Mouse (Mus musculus) testis, adult 2 months (tissue): Measurements from ENCODE around the gene Ntrk2. TPM values are rescaled to one million over a fixed set of nuclear protein-coding genes. Genes with fewer than 3 reads are reported as not detected.

ENCODE experiments used
- H3K27ac ChIP-seq: fragments of 200-500 bp; 2 replicates; pipeline ENCODE4 v1.5.1; 2012; ENCODE audit warnings: low read depth, low read length; ENCODE audit not compliant: control insufficient read depth, insufficient read depth
- H3K27me3 ChIP-seq: fragments of 200-500 bp; 2 replicates; pipeline ENCODE4 v1.6.1; 2012; ENCODE audit warnings: mild to moderate bottlenecking, low read length, moderate library complexity; ENCODE audit not compliant: control insufficient read depth, insufficient read depth
- H3K36me3 ChIP-seq: fragments of 200-500 bp; 2 replicates; pipeline ENCODE4 v1.6.1; 2012; ENCODE audit warnings: mild to moderate bottlenecking, low read length; ENCODE audit not compliant: control insufficient read depth, insufficient read depth
- H3K4me1 ChIP-seq: fragments of 200-500 bp; 2 replicates; pipeline ENCODE4 v1.6.1; 2012; ENCODE audit warnings: low read length; ENCODE audit not compliant: control insufficient read depth, insufficient read depth
- H3K4me3 ChIP-seq: fragments of 200-500 bp; 2 replicates; pipeline ENCODE4 v1.5.1; 2012; ENCODE audit warnings: low read depth, mild to moderate bottlenecking, low read length, moderate library complexity, mixed read lengths; ENCODE audit not compliant: control insufficient read depth
- CTCF ChIP-seq: fragments of 200-500 bp; IDR thresholded peaks from 2 replicates; pipeline ENCODE4 v1.5.1; 2012; ENCODE audit warnings: low read depth, mild to moderate bottlenecking, inconsistent platforms, low read length, moderate library complexity; ENCODE audit not compliant: control insufficient read depth, insufficient read depth, insufficient replicate concordance
- POLR2A ChIP-seq: fragments of 200-500 bp; IDR thresholded peaks from 2 replicates; pipeline ENCODE4 v1.6.1; 2012; ENCODE audit warnings: low read depth, mild to moderate bottlenecking, inconsistent platforms, low read length, moderate library complexity; ENCODE audit not compliant: control insufficient read depth
- polyA plus RNA-seq: library from polyadenylated mRNA; depleted of rRNA; stranded (reverse); fragments of >200 nt; gene quantifications from 2 replicates; pipeline ENCODE4 v1.2.3, GENCODE M21; 2012

Gene Ntrk2
- polyA plus RNA-seq, 1 experiment = 2.0 TPM

GRCm38 (mm10) chr13:58916348-58916747 is 110.0 kb downstream of the Ntrk2 start:
- TF ChIP-seq CTCF (no peak), POLR2A (no peak)
- H3K4me1 ChIP-seq = no peaks in the 10 kb centered on the region
- no peaks in the 10 kb centered on the region for H3K27me3 ChIP-seq
- H3K4me3 ChIP-seq = no peak overlapping the region
- H3K36me3 ChIP-seq = no peaks in the 10 kb centered on the region
- no peak overlapping the region for H3K27ac ChIP-seq

- TF ChIP-seq POLR2A = no peak
- TF ChIP-seq CTCF = no peak
- Histone ChIP-seq H3K27ac (no peak overlapping the region), H3K4me3 (no peak overlapping the region), H3K27me3 (no peaks in the 10 kb centered on the region), H3K4me1 (no peaks in the 10 kb centered on the region; the same call in 1 of the 2 replicates), H3K36me3 (no peaks in the 10 kb centered on the region)
These were observed 113.9 kb downstream of the Ntrk2 start for GRCm38 (mm10) chr13:58920241-58920640.

- Histone ChIP-seq H3K4me1 (no peaks in the 10 kb centered on the region; the same call in 1 of the 2 replicates), H3K36me3 (no peaks in the 10 kb centered on the region), H3K4me3 (peak overlapping the region; percentile 63), H3K27ac (peak overlapping the region; percentile 26; the same call in 1 of the 2 replicates), H3K27me3 (no peaks in the 10 kb centered on the region)
- no peak for TF ChIP-seq CTCF
- TF ChIP-seq POLR2A = no peak
These were observed 114.9 kb downstream of the Ntrk2 start for GRCm38 (mm10) chr13:58921255-58921654.

GRCm38 (mm10) chr13:58921705-58922104 is 115.3 kb downstream of the Ntrk2 start:
- Histone ChIP-seq H3K36me3 (no peaks in the 10 kb centered on the region), H3K4me1 (no peaks in the 10 kb centered on the region; the same call in 1 of the 2 replicates), H3K27me3 (no peaks in the 10 kb centered on the region), H3K4me3 (peak overlapping the region; percentile 63), H3K27ac (peak overlapping the region; percentile 26; the same call in 1 of the 2 replicates)
- TF ChIP-seq POLR2A = no peak; the same call in 1 of the 2 replicates
- TF ChIP-seq CTCF = no peak

GRCm38 (mm10) chr13:58922174-58922573 is 115.8 kb downstream of the Ntrk2 start:
- H3K27me3 ChIP-seq = no peaks in the 10 kb centered on the region
- no peak overlapping the region for H3K4me3 ChIP-seq
- TF ChIP-seq POLR2A = no peak
- TF ChIP-seq CTCF = no peak

GRCm38 (mm10) chr13:58923496-58923895 is 117.1 kb downstream of the Ntrk2 start:
- no peak for TF ChIP-seq POLR2A
- no peak for TF ChIP-seq CTCF
- peak overlapping the region; percentile 37; the same call in 1 of the 2 replicates for H3K27ac ChIP-seq
- no peaks in the 10 kb centered on the region for H3K36me3 ChIP-seq
- H3K4me3 ChIP-seq = no peak overlapping the region
- H3K4me1 ChIP-seq = peaks cover 4% of the 10 kb centered on the region
- H3K27me3 ChIP-seq = no peaks in the 10 kb centered on the region

More at GRCm38 (mm10) chr13:58922174-58922573, 115.8 kb downstream of the Ntrk2 start:
- Histone ChIP-seq H3K36me3 (no peaks in the 10 kb centered on the region), H3K27ac (no peak overlapping the region), H3K4me1 (no peaks in the 10 kb centered on the region; the same call in 1 of the 2 replicates)

GRCm38 (mm10) chr13:58924486-58924885 is 118.1 kb downstream of the Ntrk2 start:
- no peak overlapping the region for H3K27ac ChIP-seq
- no peak overlapping the region for H3K4me3 ChIP-seq
- H3K4me1 ChIP-seq = peaks cover 4% of the 10 kb centered on the region
- no peaks in the 10 kb centered on the region for H3K36me3 ChIP-seq
- no peak for TF ChIP-seq CTCF
- no peaks in the 10 kb centered on the region for H3K27me3 ChIP-seq

GRCm38 (mm10) chr13:58927186-58927585 is 120.8 kb downstream of the Ntrk2 start:
- Histone ChIP-seq H3K27ac (no peak overlapping the region), H3K36me3 (no peaks in the 10 kb centered on the region), H3K4me1 (peaks cover 4% of the 10 kb centered on the region), H3K4me3 (no peak overlapping the region), H3K27me3 (no peaks in the 10 kb centered on the region)
- TF ChIP-seq POLR2A (no peak), CTCF (no peak)
